Mouse (Mus musculus): ENCODE data around the gene Fnbp1l. TPM values are rescaled to one million over a fixed set of nuclear protein-coding genes. Genes with fewer than 3 reads are reported as not detected.

Fnbp1l gene
- polyA plus RNA-seq, 2 experiments = 47.5 to 80.4 TPM

GRCm38 (mm10) chr3:122606105-122606801 is 13.3 kb downstream of the Fnbp1l start:
- Histone ChIP-seq H3K4me2 (replicated peaks; ENCODE audit: low read depth, low read length, severe bottlenecking) (no peak overlapping the region), H3K27ac (replicated peaks; ENCODE audit: low read depth, low read length) (no peak overlapping the region), H3K4me3 (replicated peaks; ENCODE audit: low read length) (no peak overlapping the region), H3K9me3 (ENCODE audit: control insufficient read depth, low read length) (no peaks in the 10 kb centered on the region), H3K36me3 (ENCODE audit: control insufficient read depth, insufficient read depth, low read length) (no peaks in the 10 kb centered on the region), H3K4me1 (ENCODE audit: control insufficient read depth, insufficient read depth, low read length) (0 out of 2 replicates have a peak, but pooled peaks cover 2% of the 10 kb centered on the region), H3K9ac (ENCODE audit: low read depth, low read length, severe bottlenecking) (no peak overlapping the region), H3K27me3 (ENCODE audit: control insufficient read depth, insufficient read depth, low read length) (no peaks in the 10 kb centered on the region)
- ATAC-seq (ENCODE audit: low FRiP score, low read depth) (no peak), DNase-seq (ENCODE audit: low spot score) (no peak)
- 85% methylated on average over 10 of the region's 10 CpGs for WGBS
- TF ChIP-seq POLR2A (IDR thresholded peaks at IDR 0.05; ENCODE audit: borderline replicate concordance, extremely low read depth, insufficient read depth, insufficient read length) = no peak

- WGBS = 59% methylated on average over 4 of the region's 4 CpGs
- no peak overlapping the region for H3K4me2 ChIP-seq (replicated peaks; ENCODE audit: low read depth, low read length, severe bottlenecking)
- no peak overlapping the region for H3K27ac ChIP-seq (replicated peaks; ENCODE audit: low read depth, low read length)
- no peak for ATAC-seq (ENCODE audit: low FRiP score, low read depth)
- no peak overlapping the region for H3K4me3 ChIP-seq (replicated peaks; ENCODE audit: low read length)
- 0 out of 2 replicates have a peak, but pooled peaks cover 2% of the 10 kb centered on the region for H3K4me1 ChIP-seq (ENCODE audit: control insufficient read depth, insufficient read depth, low read length)
- no peak for TF ChIP-seq POLR2A (IDR thresholded peaks at IDR 0.05; ENCODE audit: borderline replicate concordance, extremely low read depth, insufficient read depth, insufficient read length)
- H3K9me3 ChIP-seq (ENCODE audit: control insufficient read depth, low read length) = no peaks in the 10 kb centered on the region
- no peaks in the 10 kb centered on the region for H3K36me3 ChIP-seq (ENCODE audit: control insufficient read depth, insufficient read depth, low read length)
- no peak overlapping the region for H3K9ac ChIP-seq (ENCODE audit: low read depth, low read length, severe bottlenecking)
- no peak for DNase-seq (ENCODE audit: low spot score)
- no peaks in the 10 kb centered on the region for H3K27me3 ChIP-seq (ENCODE audit: control insufficient read depth, insufficient read depth, low read length)
Observed at GRCm38 (mm10) chr3:122603229-122603628, 16.3 kb downstream of the Fnbp1l start.

GRCm38 (mm10) chr3:122602370-122602769 is 17.1 kb downstream of the Fnbp1l start:
- TF ChIP-seq POLR2A (IDR thresholded peaks at IDR 0.05; ENCODE audit: borderline replicate concordance, extremely low read depth, insufficient read depth, insufficient read length) = no peak
- ATAC-seq (ENCODE audit: low FRiP score, low read depth) (no peak), DNase-seq (ENCODE audit: low spot score) (no peak)
- Histone ChIP-seq H3K4me1 (ENCODE audit: control insufficient read depth, insufficient read depth, low read length) (0 out of 2 replicates have a peak, but pooled peaks cover 2% of the 10 kb centered on the region), H3K9ac (ENCODE audit: low read depth, low read length, severe bottlenecking) (no peak overlapping the region), H3K27me3 (ENCODE audit: control insufficient read depth, insufficient read depth, low read length) (no peaks in the 10 kb centered on the region), H3K36me3 (ENCODE audit: control insufficient read depth, insufficient read depth, low read length) (no peaks in the 10 kb centered on the region), H3K4me3 (replicated peaks; ENCODE audit: low read length) (no peak overlapping the region), H3K9me3 (ENCODE audit: control insufficient read depth, low read length) (no peaks in the 10 kb centered on the region), H3K4me2 (replicated peaks; ENCODE audit: low read depth, low read length, severe bottlenecking) (no peak overlapping the region), H3K27ac (replicated peaks; ENCODE audit: low read depth, low read length) (no peak overlapping the region)
- WGBS = 88% methylated on average over 1 of the region's 1 CpGs

GRCm38 (mm10) chr3:122599291-122599690 is 20.2 kb downstream of the Fnbp1l start:
- Histone ChIP-seq H3K4me2 (replicated peaks; ENCODE audit: low read depth, low read length, severe bottlenecking) (no peak overlapping the region), H3K4me3 (replicated peaks; ENCODE audit: low read length) (no peak overlapping the region), H3K27me3 (ENCODE audit: control insufficient read depth, insufficient read depth, low read length) (no peaks in the 10 kb centered on the region), H3K9me3 (ENCODE audit: control insufficient read depth, low read length) (no peaks in the 10 kb centered on the region), H3K27ac (replicated peaks; ENCODE audit: low read depth, low read length) (no peak overlapping the region), H3K36me3 (ENCODE audit: control insufficient read depth, insufficient read depth, low read length) (no peaks in the 10 kb centered on the region), H3K4me1 (ENCODE audit: control insufficient read depth, insufficient read depth, low read length) (0 out of 2 replicates have a peak, but pooled peaks cover 2% of the 10 kb centered on the region), H3K9ac (ENCODE audit: low read depth, low read length, severe bottlenecking) (no peak overlapping the region)
- no peak for ATAC-seq (ENCODE audit: low FRiP score, low read depth)
- WGBS = 86% methylated on average over 4 of the region's 4 CpGs
- no peak for TF ChIP-seq POLR2A (IDR thresholded peaks at IDR 0.05; ENCODE audit: borderline replicate concordance, extremely low read depth, insufficient read depth, insufficient read length)
- no peak for DNase-seq (ENCODE audit: low spot score)

GRCm38 (mm10) chr3:122590804-122591203 is 28.7 kb downstream of the Fnbp1l start:
- Histone ChIP-seq H3K9ac (ENCODE audit: low read depth, low read length, severe bottlenecking) (no peak overlapping the region), H3K36me3 (ENCODE audit: control insufficient read depth, insufficient read depth, low read length) (peaks cover 21% of the 10 kb centered on the region), H3K9me3 (ENCODE audit: control insufficient read depth, low read length) (no peaks in the 10 kb centered on the region), H3K4me3 (replicated peaks; ENCODE audit: low read length) (no peak overlapping the region), H3K27ac (replicated peaks; ENCODE audit: low read depth, low read length) (no peak overlapping the region), H3K27me3 (ENCODE audit: control insufficient read depth, insufficient read depth, low read length) (no peaks in the 10 kb centered on the region), H3K4me1 (ENCODE audit: control insufficient read depth, insufficient read depth, low read length) (no peaks in the 10 kb centered on the region), H3K4me2 (replicated peaks; ENCODE audit: low read depth, low read length, severe bottlenecking) (no peak overlapping the region)
- 92% methylated on average over 5 of the region's 5 CpGs for WGBS
- DNase-seq (ENCODE audit: low spot score) (no peak), ATAC-seq (ENCODE audit: low FRiP score, low read depth) (no peak)
- no peak for TF ChIP-seq POLR2A (IDR thresholded peaks at IDR 0.05; ENCODE audit: borderline replicate concordance, extremely low read depth, insufficient read depth, insufficient read length)
